Mouse (Mus musculus) CD4-positive, CD25-positive, alpha-beta regulatory T cell, adult 4 months (primary cell): ENCODE results near the gene Pdcd1. TPM values are rescaled to one million over a fixed set of nuclear protein-coding genes. Genes with fewer than 3 reads are reported as not detected.
A peak's percentile ranks its signal among the peaks of the same experiment; 100 is the strongest.
"Not testable (repeated sequence)": the region's sequence is repeated elsewhere in the genome, so short reads cannot be mapped to it uniquely, and the experiment has no call there.

Experiments used
- ATAC-seq: one replicate; pipeline ENCODE4 v1.8.0; 2017
- polyA plus RNA-seq, 2 experiments: library from polyadenylated mRNA; unstranded; fragments of 100-300 nt; shearing (Covaris generic); gene quantifications; one replicate each; pipeline ENCODE4 v1.2.1; 2017

The Pdcd1 gene
- polyA plus RNA-seq, 2 experiments from 2014 or later: 188 to 330 TPM

- no peak for ATAC-seq
Measured at GRCm38 (mm10) chr1:94028741-94029140, 23.6 kb downstream of the Pdcd1 start.

GRCm38 (mm10) chr1:94027506-94028108 is 24.7 kb downstream of the Pdcd1 start:
- no peak for ATAC-seq

- ATAC-seq: no peak
Measured at GRCm38 (mm10) chr1:94020151-94020550, 32.2 kb downstream of the Pdcd1 start, which contains the start of gene Neu4. TSS of gene Neu4 (plus strand) at chr1:94020451.

GRCm38 (mm10) chr1:94011643-94012042 is 40.7 kb downstream of the Pdcd1 start:
- peak; percentile 34 for ATAC-seq

GRCm38 (mm10) chr1:94008826-94009225 is 43.5 kb downstream of the Pdcd1 start:
- not testable (repeated sequence) for ATAC-seq

GRCm38 (mm10) chr1:94005954-94006506 is 46.3 kb downstream of the Pdcd1 start:
- not testable (repeated sequence) for ATAC-seq

- no peak for ATAC-seq
Measured at GRCm38 (mm10) chr1:94001023-94001422, 51.3 kb downstream of the Pdcd1 start.

- ATAC-seq: not testable (repeated sequence)
Measured at GRCm38 (mm10) chr1:93991491-93991890, 60.9 kb downstream of the Pdcd1 start.

GRCm38 (mm10) chr1:93991068-93991467 is 61.3 kb downstream of the Pdcd1 start:
- ATAC-seq: not testable (repeated sequence)

- ATAC-seq: not testable (repeated sequence)
Measured at GRCm38 (mm10) chr1:93990209-93990608, 62.1 kb downstream of the Pdcd1 start, which contains the start of gene Gal3st2c. TSS of gene Gal3st2c (plus strand) at chr1:93990509.

GRCm38 (mm10) chr1:93988786-93989185 is 63.6 kb downstream of the Pdcd1 start:
- ATAC-seq: no peak

Other genes starting within 250 kb of the Pdcd1 start
- gene Ing5, start 248.6 kb downstream of the Pdcd1 start, polyA plus RNA-seq: 10 to 100 TPM; 25.4 to 36.9 TPM
- 10 to 100 TPM; 24.5 to 37.2 TPM for gene D2hgdh, start 227.6 kb downstream of the Pdcd1 start, polyA plus RNA-seq
- gene Gal3st2, start 191.2 kb downstream of the Pdcd1 start, polyA plus RNA-seq: not detected
- gene Gal3st2b, start 134.2 kb downstream of the Pdcd1 start, polyA plus RNA-seq: not detected
- gene Gal3st2c, start 62.0 kb downstream of the Pdcd1 start, polyA plus RNA-seq: under 1 TPM in 1 of 2 experiments, not detected in 1; 0.08 TPM
- gene Neu4, start 32.1 kb downstream of the Pdcd1 start, polyA plus RNA-seq: not detected